Mouse (Mus musculus) forebrain, postnatal 0 days (tissue): ENCODE data around the gene Rpl38. TPM values are rescaled to one million over a fixed set of nuclear protein-coding genes. Genes with fewer than 3 reads are reported as not detected.
A peak's percentile ranks its signal among the peaks of the same experiment; 100 is the strongest.
"Not testable (repeated sequence)": the region's sequence is repeated elsewhere in the genome, so short reads cannot be mapped to it uniquely, and the experiment has no call there.

Experiments used
- ATAC-seq: fragments of 200-750 bp; cut with Nextera tagmentation; 2 replicates; pipeline ENCODE4 v1.8.0; 2017; ENCODE audit warnings: mild to moderate bottlenecking, moderate library complexity
- DNase-seq: peaks from one replicate; pipeline ENCODE4 v3.0.0-alpha.2; 2015
- H3K27ac ChIP-seq: fragments of 300-500 bp; sonication (generic); 2 replicates; pipeline ENCODE4 v1.5.1; 2014; ENCODE audit warnings: low read depth, mild to moderate bottlenecking, antibody characterized with exemption, low read length, moderate library complexity, mixed read lengths
- H3K27me3 ChIP-seq: fragments of 300-500 bp; sonication (generic); 2 replicates; pipeline ENCODE4 v1.6.1; 2014; ENCODE audit warnings: mild to moderate bottlenecking, low read length, mixed read lengths; ENCODE audit not compliant: insufficient read depth
- H3K36me3 ChIP-seq: fragments of 300-500 bp; sonication (generic); 2 replicates; pipeline ENCODE4 v1.6.1; 2014; ENCODE audit warnings: mild to moderate bottlenecking, moderate library complexity; ENCODE audit not compliant: insufficient read depth
- H3K4me1 ChIP-seq: fragments of 300-500 bp; sonication (generic); 2 replicates; pipeline ENCODE4 v1.6.1; 2014; ENCODE audit warnings: antibody characterized with exemption; ENCODE audit not compliant: insufficient read depth
- H3K4me2 ChIP-seq: fragments of 300-500 bp; sonication (generic); 2 replicates; pipeline ENCODE4 v1.6.1; 2014; ENCODE audit warnings: low read depth, mild to moderate bottlenecking, moderate library complexity
- H3K4me3 ChIP-seq: fragments of 300-500 bp; sonication (generic); 2 replicates; pipeline ENCODE4 v1.5.1; 2014; ENCODE audit warnings: low read depth, low read length, mixed read lengths
- H3K9ac ChIP-seq: fragments of 300-500 bp; sonication (generic); 2 replicates; pipeline ENCODE4 v1.6.1; 2014; ENCODE audit warnings: mild to moderate bottlenecking
- H3K9me3 ChIP-seq: fragments of 300-500 bp; sonication (generic); 2 replicates; pipeline ENCODE4 v1.6.1; 2016; ENCODE audit warnings: low read length
- CTCF ChIP-seq: sonication (generic); IDR thresholded peaks from 2 replicates; pipeline ENCODE4 v1.5.1; 2016; ENCODE audit warnings: antibody characterized with exemption, control low read depth, low read depth
- WGBS: fragments of 180-500 bp; shearing (Covaris S2); extraction: QIAGEN DNeasy Blood & Tissue Kit; methylation state at CpG from one replicate; pipeline ENCODE4 v1.1.7; 2014; 5-methylcytosine and 5-hydroxymethylcytosine counted together
- polyA plus RNA-seq: library from polyadenylated mRNA; unstranded; fragments of >200 nt; fragmentation: Nextera tagmentation; extraction: Ambion mirVana; gene quantifications from 2 replicates; pipeline ENCODE4 v1.2.1, GENCODE M21; 2015
- total RNA-seq: library from RNA; depleted of rRNA; stranded (reverse); fragments of >200 nt; gene quantifications from 2 replicates; pipeline ENCODE4 v1.2.3, GENCODE M21; 2014

Rpl38 gene
- total and polyA plus RNA-seq, 2 experiments from 2014 or later = 1,003 to 1,173 TPM

- Histone ChIP-seq H3K9me3 (no peaks in the 10 kb centered on the region), H3K4me1 (peaks cover 9% of the 10 kb centered on the region), H3K4me3 (no peak overlapping the region), H3K27ac (no peak overlapping the region), H3K27me3 (no peaks in the 10 kb centered on the region), H3K9ac (no peak overlapping the region), H3K4me2 (no peak overlapping the region), H3K36me3 (peaks cover 44% of the 10 kb centered on the region)
- DNase-seq (no peak), ATAC-seq (no peak)
- 85% methylated on average over 2 of the region's 2 CpGs for WGBS
- TF ChIP-seq CTCF = no peak
Observed at GRCm38 (mm10) chr11:114673719-114674050, 5.4 kb downstream of the Rpl38 start.

DNA sequence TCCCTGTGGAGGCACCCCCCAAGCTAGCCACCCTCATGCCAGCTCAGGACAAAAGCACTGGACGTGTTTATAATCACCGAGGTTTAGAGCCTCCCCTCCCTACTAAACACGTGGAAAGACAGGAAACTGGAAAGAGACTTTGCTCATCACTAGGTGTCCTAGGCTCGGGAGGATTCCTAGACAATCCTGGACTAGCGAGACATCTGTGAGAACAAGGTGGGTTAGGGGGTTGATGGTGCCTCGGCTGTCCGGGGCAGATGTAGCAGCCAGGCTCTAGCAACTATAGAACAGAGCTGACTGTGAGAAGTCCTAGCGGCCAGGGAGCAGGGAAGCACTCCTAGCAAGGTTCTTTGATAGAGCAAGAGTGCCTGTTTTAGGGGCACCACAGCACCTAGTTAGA, 5.9 kb downstream of the Rpl38 start:
- TF ChIP-seq CTCF = no peak
- H3K9ac ChIP-seq = no peak overlapping the region
- H3K9me3 ChIP-seq = no peaks in the 10 kb centered on the region
- no peak overlapping the region for H3K27ac ChIP-seq
- H3K27me3 ChIP-seq = no peaks in the 10 kb centered on the region
- DNase-seq (no peak), ATAC-seq (no peak)
- no peak overlapping the region for H3K4me2 ChIP-seq
- H3K4me1 ChIP-seq = peaks cover 9% of the 10 kb centered on the region
- WGBS = 57% methylated on average over 8 of the region's 8 CpGs
- no peak overlapping the region for H3K4me3 ChIP-seq
- H3K36me3 ChIP-seq = peaks cover 44% of the 10 kb centered on the region

- not testable (repeated sequence) for H3K4me3 ChIP-seq, H3K9ac ChIP-seq, H3K4me1 ChIP-seq, H3K9me3 ChIP-seq, H3K27me3 ChIP-seq, DNase-seq, ATAC-seq, H3K27ac ChIP-seq
- 83% methylated on average over 1 of the region's 3 CpGs for WGBS
- peak overlapping the region; percentile 93 for H3K4me2 ChIP-seq
- peaks cover 44% of the 10 kb centered on the region for H3K36me3 ChIP-seq
Observed at GRCm38 (mm10) chr11:114674796-114675195, 6.5 kb downstream of the Rpl38 start.

DNA sequence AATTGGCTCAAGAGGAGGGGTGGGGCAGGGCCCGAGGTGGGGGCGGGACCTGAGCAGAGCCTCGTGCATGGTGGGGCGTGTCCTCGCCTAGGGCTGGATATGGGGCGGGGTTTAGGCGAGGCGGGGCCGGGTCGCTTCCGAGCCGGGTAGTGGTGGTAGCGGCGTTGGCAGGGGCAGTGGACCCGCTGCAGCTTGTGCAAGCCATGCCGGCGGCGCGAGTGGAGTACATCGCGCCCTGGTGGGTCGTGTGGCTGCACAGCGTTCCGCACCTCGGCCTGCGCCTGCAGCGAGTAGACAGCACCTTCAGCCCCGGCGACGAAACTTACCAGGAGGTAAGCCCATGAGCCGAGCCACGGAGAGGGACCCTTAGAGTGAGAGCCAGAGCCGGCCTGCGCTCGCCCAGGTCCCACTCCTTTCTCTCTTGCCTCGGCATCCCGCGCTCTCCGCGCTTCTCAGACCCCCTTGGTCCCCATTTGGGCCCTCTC, 7.1 kb downstream of the Rpl38 start, which contains the start of gene Ttyh2:
Ttyh2 (plus strand) TSS at position 91 of the 485 bp plus-strand sequence.
- peaks cover 2% of the 10 kb centered on the region for H3K4me1 ChIP-seq
- peak; percentile 74 for ATAC-seq
- 4% methylated on average over 36 of the region's 40 CpGs for WGBS
- peak within 1 kb of the TSS; percentile 93 for H3K4me2 ChIP-seq
- peak within 1 kb of the TSS; percentile 53 for H3K9ac ChIP-seq
- TF ChIP-seq CTCF = peak; percentile 9; the same call in 1 of the 2 replicates
- H3K4me3 ChIP-seq = peak within 1 kb of the TSS; percentile 48
- H3K9me3 ChIP-seq = no peaks in the 10 kb centered on the region
- DNase-seq = peak; percentile 68
- H3K27me3 ChIP-seq = no peaks in the 10 kb centered on the region
- H3K27ac ChIP-seq = peak within 1 kb of the TSS; percentile 36; the same call in 1 of the 2 replicates
- peaks cover 41% of the 10 kb centered on the region for H3K36me3 ChIP-seq

DNA sequence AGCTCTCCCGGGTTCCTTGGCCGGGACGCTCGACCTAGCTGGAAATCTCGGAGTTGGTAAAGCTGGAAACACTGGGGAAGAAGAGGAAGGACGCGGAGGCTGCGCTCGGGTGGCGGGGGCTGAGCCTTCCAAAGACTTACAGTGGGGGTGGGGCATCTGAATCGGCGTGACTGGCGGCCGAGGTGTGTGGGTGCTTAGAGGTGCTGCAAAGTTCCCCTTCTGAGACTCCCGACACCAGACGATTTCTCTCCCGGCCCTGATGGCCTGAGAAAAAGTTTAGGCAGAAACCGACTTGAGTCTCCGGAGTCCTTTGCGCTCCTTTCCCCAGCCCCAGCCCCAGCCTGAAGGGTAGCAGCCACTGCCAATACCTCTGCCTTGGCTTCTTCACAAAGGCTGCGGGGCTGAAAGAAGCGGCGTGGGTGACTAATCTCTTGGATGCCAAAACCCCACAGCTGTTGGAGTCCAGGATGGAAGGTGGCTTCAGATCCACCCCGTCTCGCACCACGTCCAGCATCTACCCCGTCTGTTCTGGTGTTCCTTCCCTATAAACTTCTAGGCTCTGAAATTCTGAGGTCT, 7.6 kb downstream of the Rpl38 start:
- no peak for DNase-seq
- ATAC-seq = 0 out of 2 replicates have a peak, but pooled peaks have one; percentile 13
- H3K27ac ChIP-seq = peak overlapping the region; percentile 36; the same call in 1 of the 2 replicates
- no peaks in the 10 kb centered on the region; the same call in 1 of the 2 replicates for H3K4me1 ChIP-seq
- no peaks in the 10 kb centered on the region for H3K27me3 ChIP-seq
- TF ChIP-seq CTCF = no peak
- H3K9me3 ChIP-seq = no peaks in the 10 kb centered on the region
- WGBS = 3% methylated on average over 27 of the region's 27 CpGs
- H3K36me3 ChIP-seq = peaks cover 35% of the 10 kb centered on the region
- H3K4me2 ChIP-seq = peak overlapping the region; percentile 93
- H3K4me3 ChIP-seq = peak overlapping the region; percentile 48
- H3K9ac ChIP-seq = peak overlapping the region; percentile 53

DNA sequence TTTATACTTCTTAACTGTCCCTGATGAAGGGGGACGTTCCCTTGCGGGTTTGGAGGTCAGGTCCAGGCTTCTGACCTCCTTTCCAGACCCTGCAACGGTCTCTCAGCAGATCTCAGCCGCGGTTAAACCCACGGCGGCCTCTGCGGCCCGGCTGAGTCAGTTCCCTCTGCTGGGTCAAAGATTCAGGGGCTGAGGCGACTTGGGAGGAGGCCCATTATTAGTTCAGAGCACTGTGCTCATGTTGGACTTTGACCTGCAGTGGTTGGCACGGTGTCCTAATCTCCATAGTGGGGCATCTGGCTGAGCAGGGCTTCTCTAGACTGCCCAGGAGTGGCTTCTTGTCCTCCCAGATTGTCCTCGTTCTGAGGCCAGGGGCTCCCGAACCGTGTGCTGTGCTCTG, 8.1 kb downstream of the Rpl38 start:
- 9% methylated on average over 14 of the region's 14 CpGs for WGBS
- Histone ChIP-seq H3K4me2 (peak overlapping the region; percentile 93), H3K4me3 (peak overlapping the region; percentile 48), H3K27ac (no peak overlapping the region), H3K27me3 (no peaks in the 10 kb centered on the region), H3K9ac (0 out of 2 replicates have a peak overlapping the region, but pooled peaks have one; percentile 53), H3K36me3 (peaks cover 30% of the 10 kb centered on the region), H3K4me1 (no peaks in the 10 kb centered on the region; the same call in 1 of the 2 replicates), H3K9me3 (no peaks in the 10 kb centered on the region)
- DNase-seq (no peak), ATAC-seq (no peak)
- TF ChIP-seq CTCF = no peak

DNA sequence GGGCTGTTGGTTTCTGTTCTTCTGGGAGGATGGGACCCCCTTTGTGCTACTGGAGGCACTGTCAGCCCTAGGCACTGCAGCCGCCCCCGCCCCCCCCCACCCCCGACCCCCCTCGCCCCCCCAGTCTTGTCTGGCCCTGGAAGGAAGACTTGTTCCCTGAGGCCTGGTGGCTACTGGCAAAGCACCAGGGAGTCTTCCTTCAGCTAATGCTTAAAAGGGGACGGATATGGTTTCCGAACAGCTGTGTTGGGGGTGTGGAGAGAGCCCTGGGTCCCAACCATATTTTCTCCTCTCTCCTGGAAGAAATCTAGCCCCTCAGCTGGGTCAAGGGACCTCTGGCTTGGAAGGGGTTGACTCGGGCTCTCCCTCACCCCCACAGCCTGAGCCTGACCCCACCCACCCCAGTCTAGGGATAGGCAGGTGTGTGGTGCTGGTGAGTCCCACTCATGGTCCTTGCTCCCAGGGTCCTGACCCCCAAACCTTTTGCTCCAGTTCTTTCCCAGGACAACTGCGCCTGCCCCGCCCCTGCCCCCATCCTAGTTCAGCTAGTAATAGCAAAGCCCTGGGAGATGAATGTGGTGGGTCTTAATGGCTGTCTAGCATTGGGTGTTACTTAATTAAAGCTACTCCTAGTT, 8.7 kb downstream of the Rpl38 start:
- no peak for DNase-seq
- Histone ChIP-seq H3K9ac (no peak overlapping the region), H3K9me3 (no peaks in the 10 kb centered on the region), H3K27ac (no peak overlapping the region), H3K36me3 (peaks cover 24% of the 10 kb centered on the region), H3K4me3 (no peak overlapping the region), H3K27me3 (no peaks in the 10 kb centered on the region), H3K4me1 (no peaks in the 10 kb centered on the region; the same call in 1 of the 2 replicates), H3K4me2 (peak overlapping the region; percentile 93)
- ATAC-seq = no peak
- TF ChIP-seq CTCF = no peak
- WGBS = 40% methylated on average over 9 of the region's 9 CpGs
